Mouse (Mus musculus) midbrain, embryonic 11.5 days (tissue): ENCODE measurements around the gene Acin1. TPM values are rescaled to one million over a fixed set of nuclear protein-coding genes. Genes with fewer than 3 reads are reported as not detected.

Experiments used
- ATAC-seq: fragments of 200-750 bp; cut with Nextera tagmentation; 2 replicates; pipeline ENCODE4 v1.8.0; 2017; ENCODE audit warnings: moderate TSS enrichment, moderate library complexity; ENCODE audit not compliant: low FRiP score
- DNase-seq: peaks from one replicate; pipeline ENCODE4 v3.0.0; 2015; ENCODE audit warnings: low spot score; ENCODE audit errors: missing footprints
- H3K27ac ChIP-seq: fragments of 300-500 bp; sonication (generic); 2 replicates; pipeline ENCODE4 v1.5.1; 2014; ENCODE audit warnings: low read depth, low read length
- H3K27me3 ChIP-seq: fragments of 300-500 bp; sonication (generic); 2 replicates; pipeline ENCODE4 v1.6.1; 2014; ENCODE audit warnings: mild to moderate bottlenecking, low read length, moderate library complexity, mixed read lengths; ENCODE audit not compliant: control insufficient read depth, insufficient read depth
- H3K36me3 ChIP-seq: fragments of 300-500 bp; sonication (generic); 2 replicates; pipeline ENCODE4 v1.6.1; 2014; ENCODE audit warnings: mild to moderate bottlenecking, low read length, moderate library complexity, mixed read lengths; ENCODE audit not compliant: control insufficient read depth, insufficient read depth
- H3K4me1 ChIP-seq: fragments of 300-500 bp; sonication (generic); 2 replicates; pipeline ENCODE4 v1.6.1; 2014; ENCODE audit warnings: low read length; ENCODE audit not compliant: control insufficient read depth, insufficient read depth
- H3K4me2 ChIP-seq: fragments of 300-500 bp; sonication (generic); 2 replicates; pipeline ENCODE4 v1.6.1; 2014; ENCODE audit warnings: mild to moderate bottlenecking, moderate library complexity
- H3K4me3 ChIP-seq: fragments of 300-500 bp; sonication (generic); 2 replicates; pipeline ENCODE4 v1.5.1; 2014; ENCODE audit warnings: low read depth, low read length
- H3K9ac ChIP-seq: fragments of 300-500 bp; sonication (generic); 2 replicates; pipeline ENCODE4 v1.6.1; 2014; ENCODE audit warnings: low read length
- H3K9me3 ChIP-seq: fragments of 300-500 bp; sonication (generic); 2 replicates; pipeline ENCODE4 v1.6.1; 2016; ENCODE audit warnings: low read length; ENCODE audit not compliant: control insufficient read depth
- WGBS: fragments of 180-500 bp; shearing (Covaris S2); extraction: QIAGEN DNeasy Blood & Tissue Kit; methylation state at CpG from one replicate; pipeline ENCODE4 v1.1.7; 2014; 5-methylcytosine and 5-hydroxymethylcytosine counted together
- polyA plus RNA-seq: library from polyadenylated mRNA; unstranded; fragments of >200 nt; fragmentation: Nextera tagmentation; extraction: Ambion mirVana; gene quantifications from 2 replicates; pipeline ENCODE4 v1.2.1, GENCODE M21; 2014

The Acin1 gene
- polyA plus RNA-seq, 1 experiment from 2014 or later = 145 TPM

GRCm38 (mm10) chr14:54720654-54721350 is 34.1 kb upstream of the Acin1 start:
- H3K36me3 ChIP-seq = no peaks in the 10 kb centered on the region
- H3K4me3 ChIP-seq = no peak overlapping the region
- H3K27ac ChIP-seq = no peak overlapping the region
- WGBS = 85% methylated on average over 7 of the region's 7 CpGs
- H3K4me1 ChIP-seq = no peaks in the 10 kb centered on the region
- H3K4me2 ChIP-seq = no peak overlapping the region
- H3K27me3 ChIP-seq = no peaks in the 10 kb centered on the region
- DNase-seq = no peak
- H3K9ac ChIP-seq = no peak overlapping the region
- no peaks in the 10 kb centered on the region for H3K9me3 ChIP-seq
- no peak for ATAC-seq

- Histone ChIP-seq H3K4me1 (no peaks in the 10 kb centered on the region), H3K9me3 (no peaks in the 10 kb centered on the region), H3K27me3 (no peaks in the 10 kb centered on the region), H3K4me3 (no peak overlapping the region), H3K4me2 (no peak overlapping the region), H3K9ac (no peak overlapping the region), H3K36me3 (no peaks in the 10 kb centered on the region), H3K27ac (no peak overlapping the region)
- ATAC-seq (no peak), DNase-seq (no peak)
- 90% methylated on average over 11 of the region's 11 CpGs for WGBS
Observed at GRCm38 (mm10) chr14:54720041-54720440, 33.3 kb upstream of the Acin1 start.

GRCm38 (mm10) chr14:54715402-54715801 is 28.7 kb upstream of the Acin1 start:
- ATAC-seq (no peak), DNase-seq (no peak)
- no peak overlapping the region for H3K4me3 ChIP-seq
- H3K4me2 ChIP-seq = no peak overlapping the region
- peaks cover 3% of the 10 kb centered on the region; the same call in 1 of the 2 replicates for H3K4me1 ChIP-seq
- H3K9me3 ChIP-seq = no peaks in the 10 kb centered on the region
- no peak overlapping the region for H3K27ac ChIP-seq
- H3K27me3 ChIP-seq = no peaks in the 10 kb centered on the region
- H3K36me3 ChIP-seq = no peaks in the 10 kb centered on the region
- 85% methylated on average over 1 of the region's 1 CpGs for WGBS
- no peak overlapping the region for H3K9ac ChIP-seq

GRCm38 (mm10) chr14:54714617-54715081 is 27.9 kb upstream of the Acin1 start:
- Histone ChIP-seq H3K4me1 (peaks cover 3% of the 10 kb centered on the region; the same call in 1 of the 2 replicates), H3K27ac (no peak overlapping the region), H3K27me3 (no peaks in the 10 kb centered on the region), H3K4me2 (peak overlapping the region; percentile 58), H3K36me3 (no peaks in the 10 kb centered on the region), H3K9ac (peak overlapping the region; percentile 49; the same call in 1 of the 2 replicates), H3K9me3 (no peaks in the 10 kb centered on the region), H3K4me3 (peak overlapping the region; percentile 24)
- ATAC-seq (no peak), DNase-seq (peak; percentile 87)
- WGBS = 5% methylated on average over 15 of the region's 15 CpGs

- H3K4me1 ChIP-seq = peaks cover 3% of the 10 kb centered on the region; the same call in 1 of the 2 replicates
- H3K27me3 ChIP-seq = no peaks in the 10 kb centered on the region
- H3K4me3 ChIP-seq = peak overlapping the region; percentile 24
- ATAC-seq (peak; percentile 64; the same call in 1 of the 2 replicates), DNase-seq (peak; percentile 98)
- no peaks in the 10 kb centered on the region for H3K36me3 ChIP-seq
- WGBS = under 1% methylated on average over 13 of the region's 13 CpGs
- peak overlapping the region; percentile 49; the same call in 1 of the 2 replicates for H3K9ac ChIP-seq
- no peak overlapping the region for H3K27ac ChIP-seq
- H3K9me3 ChIP-seq = no peaks in the 10 kb centered on the region
- H3K4me2 ChIP-seq = peak overlapping the region; percentile 58
Observed at GRCm38 (mm10) chr14:54714121-54714520, 27.4 kb upstream of the Acin1 start.

- Histone ChIP-seq H3K4me1 (peaks cover 3% of the 10 kb centered on the region; the same call in 1 of the 2 replicates), H3K9me3 (no peaks in the 10 kb centered on the region), H3K4me2 (no peak overlapping the region), H3K4me3 (no peak overlapping the region), H3K9ac (no peak overlapping the region), H3K36me3 (no peaks in the 10 kb centered on the region), H3K27ac (no peak overlapping the region), H3K27me3 (no peaks in the 10 kb centered on the region; the same call in 1 of the 2 replicates)
- no peak for DNase-seq
- WGBS = 74% methylated on average over 8 of the region's 8 CpGs
- no peak for ATAC-seq
Observed at GRCm38 (mm10) chr14:54712861-54713260, 26.1 kb upstream of the Acin1 start.

- Histone ChIP-seq H3K4me3 (no peak within 1 kb of the TSS), H3K9ac (no peak within 1 kb of the TSS), H3K27ac (no peak within 1 kb of the TSS), H3K4me1 (peaks cover 3% of the 10 kb centered on the region; the same call in 1 of the 2 replicates), H3K36me3 (no peaks in the 10 kb centered on the region), H3K9me3 (no peaks in the 10 kb centered on the region), H3K4me2 (no peak within 1 kb of the TSS), H3K27me3 (no peaks in the 10 kb centered on the region; the same call in 1 of the 2 replicates)
- ATAC-seq (no peak), DNase-seq (no peak)
- WGBS = 91% methylated on average over 7 of the region's 7 CpGs
Observed at GRCm38 (mm10) chr14:54712074-54712473, 25.3 kb upstream of the Acin1 start, which contains the start of gene Cebpe. TSS of gene Cebpe (minus strand) at chr14:54712174.

- no peaks in the 10 kb centered on the region for H3K36me3 ChIP-seq
- no peak overlapping the region for H3K27ac ChIP-seq
- no peak overlapping the region for H3K4me3 ChIP-seq
- H3K4me1 ChIP-seq = no peaks in the 10 kb centered on the region
- H3K4me2 ChIP-seq = no peak overlapping the region
- WGBS = 92% methylated on average over 9 of the region's 9 CpGs
- H3K9me3 ChIP-seq = no peaks in the 10 kb centered on the region
- no peak for DNase-seq
- H3K9ac ChIP-seq = no peak overlapping the region
- no peaks in the 10 kb centered on the region; the same call in 1 of the 2 replicates for H3K27me3 ChIP-seq
- ATAC-seq = no peak
Observed at GRCm38 (mm10) chr14:54709054-54709453, 22.3 kb upstream of the Acin1 start.

GRCm38 (mm10) chr14:54706589-54707320 is 20.0 kb upstream of the Acin1 start:
- Histone ChIP-seq H3K4me2 (no peak overlapping the region), H3K36me3 (no peaks in the 10 kb centered on the region), H3K9ac (no peak overlapping the region; the same call in 1 of the 2 replicates), H3K27ac (no peak overlapping the region), H3K9me3 (no peaks in the 10 kb centered on the region), H3K4me3 (no peak overlapping the region), H3K27me3 (no peaks in the 10 kb centered on the region; the same call in 1 of the 2 replicates), H3K4me1 (no peaks in the 10 kb centered on the region)
- 55% methylated on average over 15 of the region's 17 CpGs for WGBS
- no peak for DNase-seq
- no peak for ATAC-seq
